Mouse (Mus musculus) kidney, adult 18-20 months (tissue): ENCODE data around the gene Wars2.

Source experiments
- DNase-seq: peaks from one replicate; pipeline ENCODE4 v3.0.0; 2021

The Wars2 gene

DNA sequence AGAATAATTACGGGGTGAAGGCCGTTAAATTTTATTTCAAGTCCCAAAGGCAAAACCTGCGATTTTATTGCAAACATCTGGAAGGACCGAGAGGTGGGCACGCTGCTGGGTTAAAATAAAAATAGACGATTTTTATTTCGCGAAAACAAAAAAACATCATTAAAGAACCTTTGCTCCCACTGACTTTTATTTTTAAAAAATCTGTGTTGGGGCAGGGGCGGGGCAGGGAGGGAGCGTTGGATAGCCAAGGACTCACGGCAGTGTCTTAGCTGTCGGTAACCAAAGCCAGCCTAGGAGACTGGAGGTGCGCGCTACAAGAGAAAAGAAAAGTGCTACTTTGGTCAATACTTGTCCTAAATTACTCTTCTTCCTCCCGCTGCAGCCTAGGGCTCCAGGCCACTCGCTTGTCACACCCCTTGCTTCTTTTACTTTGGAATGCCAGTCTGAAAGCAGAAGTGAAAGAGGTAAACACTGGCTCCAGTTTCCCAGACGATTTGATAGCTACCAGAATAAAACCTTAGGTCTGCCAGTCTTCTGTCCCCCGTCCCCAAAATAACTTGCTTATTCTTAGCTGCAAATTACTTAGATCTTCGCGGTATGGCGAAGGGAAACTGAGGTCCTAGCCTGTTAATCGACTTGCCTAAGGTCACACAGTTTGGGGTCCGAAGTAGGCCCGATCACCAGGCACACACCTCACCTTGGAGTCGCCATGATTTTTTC lies 108.1 kb downstream of the Wars2 start:
- no peak for DNase-seq

DNA sequence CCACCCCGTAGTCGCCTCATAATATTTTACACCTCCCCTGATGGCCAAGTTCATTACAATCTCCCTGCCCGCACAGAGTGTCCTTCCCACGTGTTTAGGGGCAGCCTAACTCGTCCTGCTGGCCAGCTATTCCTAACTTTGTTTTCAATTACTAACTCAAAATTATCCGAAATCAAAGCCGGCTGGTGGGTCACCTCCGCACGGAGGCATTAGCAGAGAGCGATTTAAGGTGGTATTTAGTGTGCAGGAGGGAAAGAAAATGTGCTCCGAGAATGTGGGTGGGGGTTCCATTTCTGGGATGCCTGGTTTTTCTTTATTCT lies 108.6 kb downstream of the Wars2 start:
- DNase-seq: no peak

DNA sequence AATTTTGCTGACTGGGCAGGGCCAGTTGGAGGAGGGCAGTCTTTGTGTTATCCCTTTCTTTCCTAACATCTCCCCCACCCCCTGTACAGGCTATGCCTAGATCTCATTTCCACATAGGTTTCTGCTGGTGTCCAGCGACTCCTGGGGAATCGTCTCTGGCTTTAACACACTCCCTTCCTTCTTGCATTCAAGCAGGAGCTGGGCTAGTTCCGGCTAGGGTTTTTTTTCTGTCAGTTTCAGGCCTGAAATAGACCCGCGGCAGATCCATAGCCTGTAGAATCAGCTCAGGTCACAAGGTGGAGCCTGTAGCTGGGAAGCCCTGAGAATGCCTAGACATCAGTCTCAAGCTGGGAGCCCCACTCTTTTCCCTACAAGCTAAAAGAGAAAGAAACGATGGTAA lies 109.0 kb downstream of the Wars2 start:
- DNase-seq: peak; percentile 4

DNA sequence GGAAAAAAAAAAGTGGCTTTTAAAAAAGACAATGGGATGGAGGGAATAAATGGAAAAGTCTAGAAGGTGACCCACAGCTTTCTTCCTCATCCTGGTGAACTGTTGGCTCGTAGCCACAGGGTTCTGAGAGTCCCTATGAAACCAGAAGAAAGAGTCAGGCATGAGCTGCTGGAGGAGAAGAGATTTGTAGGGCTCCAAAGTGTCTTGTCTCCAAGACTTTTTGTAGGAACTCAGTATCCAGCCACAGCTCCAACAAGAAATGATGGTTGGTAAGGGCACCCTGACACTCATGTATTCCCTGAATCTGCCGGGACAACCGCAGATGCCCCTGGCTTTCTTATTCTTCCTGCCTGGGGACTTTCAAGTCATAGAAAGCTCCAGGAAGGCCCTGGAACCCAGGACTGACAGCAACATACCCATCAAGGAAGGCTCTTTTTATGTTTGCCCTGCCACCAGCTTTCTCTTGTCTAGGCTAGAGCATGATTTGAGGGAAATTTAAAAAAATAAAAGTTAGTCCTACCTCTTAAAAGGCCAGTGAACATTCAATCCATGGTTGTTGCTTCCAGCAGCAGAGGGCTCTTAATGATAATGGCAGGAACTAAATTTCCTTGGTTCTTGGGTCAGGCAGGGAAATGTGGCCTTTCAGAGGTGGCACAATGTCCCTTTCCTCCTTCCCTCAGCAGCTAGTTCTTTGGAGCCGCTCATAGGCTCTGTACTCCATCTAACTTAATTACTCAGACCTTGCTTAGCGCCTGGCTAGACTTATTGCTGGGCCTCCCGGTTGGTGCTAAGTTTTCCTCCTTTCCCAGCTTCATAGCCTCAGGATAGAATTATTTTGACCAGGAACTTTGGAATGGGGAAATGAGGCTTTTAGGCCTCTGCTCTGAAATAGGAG lies 110.7 kb downstream of the Wars2 start:
- no peak for DNase-seq

DNA sequence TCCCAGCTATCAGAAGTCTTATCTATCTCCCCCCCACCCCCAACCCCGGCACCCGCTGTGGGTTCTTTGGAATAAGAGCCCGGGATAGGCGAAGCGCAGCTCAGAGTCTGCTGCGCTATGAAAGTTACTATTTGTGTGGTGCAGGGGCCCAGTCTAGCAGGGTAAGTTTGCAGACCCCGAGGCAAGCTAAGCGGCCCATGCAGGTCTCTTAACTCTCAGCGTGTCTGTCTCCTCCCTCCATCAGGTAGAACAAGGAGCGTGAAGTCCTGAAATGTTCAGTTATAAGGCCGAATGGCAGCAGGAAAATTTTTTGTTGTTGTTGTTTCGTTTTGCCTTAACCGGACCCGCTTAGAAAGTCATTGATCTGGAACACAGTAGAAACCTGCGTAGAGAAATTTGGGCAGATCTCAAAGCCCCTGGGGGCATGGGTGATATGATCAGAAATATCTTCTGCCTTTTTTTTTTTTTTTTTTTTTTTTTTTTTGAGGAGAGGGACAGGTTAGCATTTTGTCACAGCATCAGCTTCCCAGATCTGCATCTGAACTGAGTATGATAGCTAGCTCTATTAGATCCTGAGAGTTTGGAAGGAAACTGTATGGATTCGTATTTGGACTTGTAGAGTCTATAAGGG lies 111.7 kb downstream of the Wars2 start:
- DNase-seq: no peak

DNA sequence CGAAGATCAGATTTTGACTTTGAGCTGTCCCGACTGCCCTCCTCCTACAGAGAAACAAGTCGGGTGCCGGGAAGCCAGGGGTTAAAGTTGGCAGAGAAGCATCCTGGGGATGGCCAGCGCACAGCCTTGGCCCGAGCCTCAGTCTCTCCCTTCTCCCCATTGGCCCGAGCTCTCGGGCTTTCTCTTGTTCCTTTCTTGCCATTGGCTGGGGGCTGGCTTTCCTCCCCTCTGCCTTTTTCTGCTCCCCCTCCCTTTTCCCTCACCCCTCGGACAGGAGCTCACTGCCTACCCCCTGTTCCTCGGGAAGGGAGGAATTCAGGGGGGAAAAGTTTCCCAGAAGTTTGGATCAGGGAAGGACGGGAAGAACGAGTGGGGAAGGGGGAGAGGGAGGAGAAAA lies 112.2 kb downstream of the Wars2 start:
- no peak for DNase-seq

DNA sequence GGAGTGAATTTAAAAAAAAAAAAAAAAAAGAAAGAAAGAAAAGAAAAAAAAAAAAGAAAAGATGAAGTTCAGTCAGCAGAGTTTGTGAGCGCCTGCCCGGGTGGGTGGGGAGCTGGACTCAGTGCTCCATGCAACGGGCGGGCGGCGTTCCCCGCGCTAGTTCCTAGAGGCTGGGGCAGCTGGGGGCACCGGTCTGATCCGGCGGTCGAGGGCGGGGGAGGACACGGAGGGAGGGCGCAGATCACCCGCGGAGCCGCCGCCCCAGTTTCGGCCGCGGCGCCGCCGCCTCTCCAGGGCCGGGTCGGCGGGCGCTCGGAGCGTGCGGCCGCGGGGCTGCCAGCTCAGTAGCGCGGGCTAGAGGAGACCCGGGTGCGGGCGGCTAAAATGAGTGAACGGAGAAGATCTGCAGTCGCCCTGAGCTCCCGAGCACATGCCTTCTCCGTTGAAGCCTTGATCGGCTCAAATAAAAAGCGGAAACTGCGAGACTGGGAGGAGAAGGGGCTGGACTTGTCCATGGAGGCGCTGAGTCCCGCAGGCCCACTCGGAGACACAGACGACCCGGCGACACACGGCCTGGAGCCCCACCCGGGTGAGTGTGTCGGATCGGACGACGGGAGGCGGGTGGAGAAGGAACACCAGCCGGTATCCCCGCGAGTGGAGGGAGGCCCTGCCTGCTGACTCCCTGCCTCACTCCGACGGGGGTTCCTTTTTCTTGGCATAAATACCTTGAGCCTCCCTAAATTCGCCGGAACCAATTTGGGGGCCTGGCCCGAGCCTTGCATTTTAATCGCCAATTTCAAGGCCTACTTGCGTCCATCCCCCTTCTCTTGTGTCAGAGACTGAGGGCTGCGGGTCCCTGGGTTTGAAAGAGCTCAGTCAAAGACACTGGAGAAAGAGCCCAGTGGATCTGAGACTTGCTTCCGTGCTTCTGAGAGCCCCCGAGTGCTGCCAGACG lies 112.9 kb downstream of the Wars2 start:
- peak; percentile 52 for DNase-seq

DNA sequence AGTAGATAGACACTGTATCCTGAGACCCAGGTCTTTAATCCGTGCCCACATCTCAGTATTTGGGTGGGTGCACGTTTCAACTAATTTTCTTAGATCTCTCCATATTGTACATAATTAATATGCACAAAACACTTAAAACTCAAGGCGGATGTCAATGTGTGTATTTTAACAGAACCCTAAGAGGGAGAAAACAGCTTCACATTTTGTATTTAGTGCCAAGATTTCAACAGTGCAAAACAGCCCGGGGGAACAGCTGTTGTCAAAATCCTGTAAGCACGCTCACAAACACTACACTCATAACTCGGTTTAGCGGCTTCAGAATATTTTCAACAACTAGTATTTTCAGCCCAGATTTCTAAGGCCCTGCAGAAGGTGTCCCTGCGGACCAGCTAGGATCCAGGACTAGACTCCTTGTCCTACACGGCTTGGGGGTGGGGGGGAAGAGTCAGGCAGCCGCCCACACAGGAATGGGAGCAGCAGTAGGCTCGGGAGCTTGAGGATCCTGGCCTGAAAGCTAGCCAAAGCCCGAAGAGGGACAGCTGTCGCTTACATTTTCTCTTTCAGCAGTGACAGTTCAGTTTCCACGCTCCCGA lies 113.8 kb downstream of the Wars2 start:
- DNase-seq: peak; percentile 27

DNA sequence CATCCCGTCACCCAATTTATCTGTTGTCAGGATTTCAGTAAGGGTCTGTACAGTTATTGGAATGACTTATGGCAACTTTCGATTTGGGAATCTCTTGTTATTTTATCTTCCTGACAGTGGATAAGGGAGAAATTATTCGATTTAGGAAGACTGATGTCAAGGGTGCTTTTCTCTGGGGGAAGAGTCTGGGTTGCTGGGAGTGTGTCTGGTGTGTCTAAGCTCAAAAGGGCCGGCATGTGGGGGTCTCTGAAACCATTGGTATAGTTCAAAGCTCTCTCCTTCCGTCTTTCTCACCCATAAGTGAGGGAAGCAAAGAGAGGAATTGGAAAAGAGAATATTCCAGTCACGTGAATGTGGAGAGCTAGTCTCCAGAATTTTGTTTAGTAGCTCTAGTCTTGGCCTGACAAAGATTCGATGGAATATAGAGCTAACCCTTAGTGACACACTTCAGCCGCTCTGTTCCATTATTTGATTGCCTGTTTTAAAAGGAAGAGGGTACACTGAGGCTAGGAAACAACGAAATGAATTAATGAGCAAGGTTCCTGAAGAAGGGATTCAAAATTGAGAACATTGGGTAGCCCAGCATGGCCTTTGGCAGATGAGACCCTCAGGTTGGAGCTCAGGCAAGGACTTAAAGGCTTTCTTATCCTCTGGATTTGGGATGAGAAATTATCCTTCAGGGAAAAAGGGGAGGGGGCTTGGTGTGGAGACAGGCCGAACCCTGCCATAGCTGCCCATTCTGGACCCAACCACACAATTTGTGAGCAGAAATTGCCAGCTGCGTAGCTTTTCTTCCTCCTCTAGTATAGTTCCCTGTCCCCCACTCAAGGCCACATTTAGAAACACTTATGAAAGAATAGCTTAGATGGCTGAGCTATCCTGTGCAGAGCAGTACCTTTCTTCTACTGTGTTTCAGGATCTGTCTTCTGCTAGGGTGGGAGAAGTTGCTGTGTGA lies 114.8 kb downstream of the Wars2 start:
- DNase-seq: no peak

DNA sequence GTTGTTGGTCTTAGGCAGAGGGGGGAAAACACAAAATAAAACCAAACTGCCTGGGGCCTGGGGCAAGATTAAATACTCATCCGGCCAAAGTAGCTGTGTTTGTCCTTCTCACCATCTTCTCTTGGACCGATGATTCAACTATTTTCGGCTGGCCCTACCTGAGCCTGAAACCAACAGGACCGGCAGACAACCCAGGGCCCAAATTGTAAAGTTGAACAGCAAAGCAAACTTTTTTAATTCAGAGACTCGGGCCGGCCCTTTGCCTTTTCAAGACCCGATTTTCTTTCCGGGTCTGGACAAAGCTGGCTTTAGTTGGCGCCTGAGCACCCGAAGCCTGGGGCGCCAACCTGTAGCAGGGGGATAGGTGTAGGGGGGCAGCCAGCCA lies 115.5 kb downstream of the Wars2 start:
- no peak for DNase-seq

DNA sequence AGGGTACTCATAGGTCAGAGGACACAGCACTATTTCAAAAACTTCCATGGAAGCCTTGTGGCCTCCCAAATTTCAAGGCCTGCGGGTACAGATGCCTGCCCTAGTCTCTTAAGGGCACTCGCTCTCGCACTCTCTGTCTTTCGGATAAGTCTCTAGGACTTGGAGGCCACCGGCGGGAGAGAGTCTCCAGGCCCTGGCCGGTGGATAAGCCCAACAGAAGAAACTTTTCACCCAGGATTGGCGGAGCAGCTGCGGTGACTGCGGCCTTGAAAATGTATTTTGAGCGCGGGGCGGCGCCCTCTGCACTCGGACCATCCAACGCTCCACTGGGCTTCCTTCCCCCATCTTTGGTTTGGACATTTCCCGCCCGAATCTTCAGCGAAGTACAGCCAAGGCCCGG lies 115.9 kb downstream of the Wars2 start:
- no peak for DNase-seq

DNA sequence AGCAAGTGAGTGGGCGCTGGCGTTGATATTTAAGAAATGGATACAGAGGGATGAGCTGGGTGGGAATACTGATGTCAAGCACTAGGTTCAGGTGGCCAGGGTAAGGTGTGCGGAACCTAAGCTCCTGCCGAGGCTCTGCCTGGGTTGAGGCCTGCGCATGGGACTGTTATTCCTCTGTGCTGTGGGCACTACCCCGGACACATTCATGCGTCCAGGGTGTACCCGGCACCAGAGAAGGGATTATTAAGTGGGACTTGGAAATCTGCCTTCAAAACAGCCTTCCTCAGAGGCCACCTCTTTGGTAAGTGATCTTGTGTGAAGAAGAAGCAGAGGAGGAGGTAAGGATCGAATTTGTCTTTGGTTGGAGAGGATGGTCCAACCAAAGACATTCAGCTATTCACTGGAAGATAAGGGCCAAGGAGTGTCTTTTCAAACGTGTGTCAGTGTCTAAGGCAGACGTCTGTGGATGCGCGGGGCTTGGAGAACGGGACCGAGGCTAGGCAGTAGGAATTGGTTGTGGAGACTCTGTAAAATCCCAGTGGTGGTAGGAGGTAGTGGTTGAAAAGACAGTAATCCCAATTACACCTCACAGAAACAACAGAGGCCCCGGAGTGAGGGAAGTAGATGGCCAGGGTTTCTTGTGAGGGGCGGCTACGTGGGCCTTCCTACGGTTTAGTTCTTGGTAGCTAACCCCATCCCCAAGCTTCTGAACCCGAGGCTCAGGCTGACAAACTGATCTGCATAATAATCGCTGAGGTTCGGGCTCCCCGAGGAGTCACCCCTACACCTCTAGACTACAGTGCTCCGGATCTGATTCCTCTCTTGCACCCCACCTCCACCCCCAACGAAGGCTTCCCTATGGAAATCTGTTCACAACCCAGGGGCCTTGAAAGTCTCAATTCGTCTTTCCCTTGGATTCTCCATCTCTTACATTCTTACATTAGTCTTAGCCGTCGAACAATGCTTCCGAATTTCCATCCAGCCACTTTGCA lies 117.0 kb downstream of the Wars2 start:
- no peak for DNase-seq

DNA sequence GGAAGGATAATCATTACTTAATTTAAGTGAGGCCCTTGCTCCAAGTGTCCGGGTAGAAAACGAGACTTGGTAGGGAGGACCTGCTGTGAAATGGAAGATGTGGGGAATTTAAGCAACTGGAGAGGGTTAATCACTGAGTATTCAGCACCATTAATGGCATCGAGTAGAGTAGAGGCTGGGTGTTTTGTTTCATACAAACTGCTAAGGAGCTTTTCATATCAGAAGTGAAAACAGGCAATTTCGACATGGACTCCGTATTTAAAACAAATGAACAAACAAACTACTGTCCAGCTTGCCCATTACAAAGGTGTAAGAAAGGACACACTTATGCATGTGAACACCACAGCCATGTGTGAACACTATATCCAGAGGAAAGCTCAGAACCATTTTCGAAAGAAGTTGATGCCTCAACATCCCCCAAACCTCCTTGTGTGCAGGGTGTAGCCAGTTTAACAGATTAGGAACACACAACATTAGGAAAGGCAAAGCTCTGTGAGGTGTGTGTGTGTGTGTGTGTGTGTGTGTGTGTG lies 118.9 kb downstream of the Wars2 start:
- no peak for DNase-seq

DNA sequence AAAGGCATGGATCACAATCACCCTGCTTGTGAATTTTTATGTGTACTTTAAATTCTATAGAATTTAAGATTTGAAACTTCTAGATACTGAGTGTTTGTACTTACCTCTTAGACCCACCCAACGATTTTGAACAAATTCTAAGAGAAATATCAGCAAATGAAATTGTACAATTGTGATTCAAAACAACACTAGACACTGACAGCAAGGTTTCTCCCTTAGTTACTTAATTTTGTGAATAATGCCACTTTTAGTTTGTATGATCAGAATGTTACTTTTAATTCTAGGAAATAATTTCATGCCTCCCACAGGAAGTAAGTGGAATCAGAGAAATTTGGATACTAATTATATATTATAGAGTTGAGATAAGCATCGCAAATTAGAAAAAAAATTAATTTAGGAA lies 119.5 kb downstream of the Wars2 start:
- DNase-seq: no peak

DNA sequence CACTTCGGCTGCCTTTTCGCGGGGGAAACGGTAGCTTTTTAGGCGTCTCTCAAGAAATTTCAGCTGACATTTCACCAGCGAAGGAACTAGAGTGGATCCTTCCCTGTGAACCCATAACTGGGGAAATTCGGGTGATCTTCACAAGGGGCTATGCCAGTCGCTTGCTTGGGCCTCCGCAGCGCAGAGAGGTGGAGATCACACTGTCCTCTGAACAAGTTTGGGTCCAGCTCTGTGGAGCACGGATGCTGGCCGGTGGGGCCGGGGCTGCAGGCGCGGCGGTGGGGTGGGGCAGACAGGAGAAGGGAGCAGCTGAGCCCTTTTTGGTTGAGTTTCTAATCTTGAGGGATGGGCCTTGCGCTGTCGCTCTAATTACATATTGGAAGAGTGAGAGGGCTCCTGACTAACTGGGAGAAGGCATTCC lies 120.5 kb downstream of the Wars2 start:
- no peak for DNase-seq

DNA sequence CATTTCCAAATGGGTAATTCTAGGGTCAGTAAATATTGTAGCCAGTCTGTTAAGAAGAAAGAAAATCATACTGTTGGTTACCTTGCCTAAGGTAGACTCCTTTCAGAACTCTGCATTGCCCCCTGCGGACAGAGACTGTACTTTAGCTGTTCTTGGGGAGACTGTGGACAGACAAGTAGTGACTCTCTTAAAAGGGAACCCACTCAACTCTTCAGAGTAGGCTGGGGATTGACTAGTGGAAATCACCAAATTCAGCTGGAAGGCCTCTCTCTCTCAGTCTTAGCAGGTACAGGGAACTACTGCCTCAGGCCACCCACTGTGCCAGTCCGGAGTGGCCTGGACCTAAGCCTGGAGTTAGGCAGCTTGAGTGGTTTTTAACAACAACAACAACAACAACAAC lies 121.1 kb downstream of the Wars2 start:
- DNase-seq: no peak

DNA sequence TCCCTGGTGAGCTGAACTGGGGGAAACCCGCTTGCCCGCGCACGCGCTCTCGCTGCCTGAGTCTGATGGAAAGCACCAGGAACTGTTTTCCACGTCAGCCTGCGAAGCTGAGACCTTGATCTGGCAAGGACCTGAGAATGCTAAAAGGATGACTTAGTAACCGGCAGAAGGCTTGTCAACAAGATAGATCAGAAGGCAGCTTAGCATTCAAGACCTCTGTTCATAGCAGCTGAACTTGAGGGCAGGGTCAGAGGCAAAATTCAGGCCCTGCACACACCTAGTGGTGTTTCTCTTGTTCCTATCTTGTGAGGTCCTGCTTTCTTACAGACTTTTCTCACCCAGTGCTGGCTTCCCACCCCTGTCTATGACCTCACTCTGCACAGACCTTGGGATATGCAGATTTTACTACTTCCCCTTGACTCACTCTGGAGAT lies 122.6 kb downstream of the Wars2 start:
- no peak for DNase-seq

DNA sequence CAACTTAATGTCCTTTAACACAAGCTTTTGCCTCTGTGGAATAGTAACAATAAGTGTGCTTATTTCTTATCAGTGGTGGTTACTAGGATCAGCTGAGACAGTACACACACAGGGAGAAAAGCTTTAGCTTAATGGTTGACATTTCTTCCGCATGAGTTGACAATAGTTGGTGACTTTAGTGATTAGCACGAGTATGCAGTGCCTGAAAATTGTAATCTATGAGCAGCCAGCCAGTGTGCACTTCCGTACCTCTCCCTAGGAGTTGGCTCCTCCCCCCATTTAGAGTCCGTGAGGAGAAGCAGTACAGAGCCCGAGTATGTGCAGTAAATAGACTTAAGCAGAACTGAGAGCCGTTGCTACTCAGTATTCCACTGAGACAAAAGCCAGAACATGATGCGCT lies 123.8 kb downstream of the Wars2 start:
- no peak for DNase-seq

DNA sequence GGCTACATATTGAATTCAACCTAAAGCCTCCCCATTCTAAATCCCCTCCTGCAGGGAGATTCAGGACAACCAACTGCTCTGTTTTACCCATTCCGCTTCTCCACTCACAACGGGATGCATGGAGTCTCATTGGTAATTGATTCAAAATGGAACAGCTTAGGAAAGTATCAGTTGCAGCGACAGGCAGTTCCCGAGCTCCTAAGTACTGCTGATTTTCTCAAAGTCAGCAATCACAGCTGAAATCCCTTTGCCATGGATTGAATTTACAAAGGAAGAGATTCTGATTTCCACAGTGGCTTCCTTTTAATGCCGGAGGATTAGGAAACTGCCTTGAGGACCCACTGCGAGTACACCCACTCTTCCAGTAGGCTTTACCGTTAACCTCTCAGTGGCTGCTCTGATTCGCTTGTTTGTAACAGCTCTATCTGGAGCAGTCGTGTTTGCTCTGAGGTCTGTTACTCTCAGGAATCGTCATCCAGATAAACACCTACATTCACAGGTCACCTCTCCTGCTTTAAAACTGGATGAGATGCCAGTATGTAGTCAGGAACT lies 126.0 kb downstream of the Wars2 start:
- DNase-seq: no peak
